Mouse (Mus musculus) small intestine, adult 2 months (tissue): ENCODE measurements around the gene Rita1.

ENCODE experiments used
- CTCF ChIP-seq: fragments of 200-500 bp; IDR thresholded peaks from 2 replicates; pipeline ENCODE4 v1.5.1; 2012; ENCODE audit warnings: low read depth, mild to moderate bottlenecking, control low read depth, inconsistent platforms, low read length, moderate library complexity, mixed read lengths; ENCODE audit not compliant: insufficient replicate concordance, insufficient read length; ENCODE audit errors: extremely low read depth
- POLR2A ChIP-seq: fragments of 200-500 bp; IDR thresholded peaks from 2 replicates; pipeline ENCODE4 v1.6.1; 2012; ENCODE audit warnings: low read depth, mild to moderate bottlenecking, control low read depth, inconsistent platforms, low read length, moderate library complexity

GRCm38 (mm10) chr5:120586741-120587615 is 25.4 kb downstream of the Rita1 start:
- TF ChIP-seq CTCF (no peak), POLR2A (peak; percentile 11; the same call in 1 of the 2 replicates)
